Mouse (Mus musculus) kidney, adult 2 months (tissue): ENCODE measurements around the gene Tctn3.

Experiments
- CTCF ChIP-seq: fragments of 200-500 bp; conservative IDR thresholded peaks from 2 replicates; pipeline ENCODE4 v1.5.1; 2011; ENCODE audit warnings: low read depth, mild to moderate bottlenecking, control low read depth, low read length, moderate library complexity, mixed read lengths; ENCODE audit not compliant: insufficient read depth, insufficient read length
- POLR2A ChIP-seq: fragments of 200-500 bp; IDR thresholded peaks from one replicate; pipeline ENCODE4 v1.6.1; 2011; ENCODE audit warnings: low read depth, low read length, control low read depth

DNA sequence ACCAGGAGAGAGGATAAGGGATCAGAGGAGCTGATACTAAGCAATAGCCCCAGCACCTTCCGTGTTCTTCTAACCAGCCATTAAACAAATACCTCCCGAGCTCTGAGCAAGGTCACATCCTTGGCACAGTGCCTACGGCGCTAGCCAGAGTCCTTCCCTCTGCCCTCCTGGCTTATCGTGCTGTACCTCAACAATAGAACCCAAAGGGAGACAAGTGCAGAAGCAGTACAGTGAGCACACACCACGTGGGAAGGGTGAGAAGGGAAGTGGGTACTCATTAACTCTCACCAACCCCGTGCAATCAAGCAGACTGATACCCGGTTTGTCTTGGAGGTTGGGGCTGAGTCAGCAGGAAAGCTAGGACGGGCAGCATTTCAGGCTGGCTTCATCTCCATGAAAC is 41.3 kb downstream of the Tctn3 start:
- TF ChIP-seq POLR2A (no peak), CTCF (no peak)
